Mouse (Mus musculus) brain, adult 10 weeks (tissue): Measurements from ENCODE around the gene Cyp4a29. TPM values are rescaled to one million over a fixed set of nuclear protein-coding genes. Genes with fewer than 3 reads are reported as not detected.

Experiments
- polyA plus RNA-seq: library from polyadenylated mRNA; stranded (reverse); fragments of 350-450 nt; fragmentation: Illumina TruSeq; extraction: RNeasy Lipid Tissue Mini Kit (QIAGEN cat#74804); gene quantifications from one replicate; pipeline ENCODE4 v1.2.3, GENCODE M21; 2015; ENCODE audit warnings: low read depth, low replicate concordance

The Cyp4a29 gene
- not detected for polyA plus RNA-seq

DNA sequence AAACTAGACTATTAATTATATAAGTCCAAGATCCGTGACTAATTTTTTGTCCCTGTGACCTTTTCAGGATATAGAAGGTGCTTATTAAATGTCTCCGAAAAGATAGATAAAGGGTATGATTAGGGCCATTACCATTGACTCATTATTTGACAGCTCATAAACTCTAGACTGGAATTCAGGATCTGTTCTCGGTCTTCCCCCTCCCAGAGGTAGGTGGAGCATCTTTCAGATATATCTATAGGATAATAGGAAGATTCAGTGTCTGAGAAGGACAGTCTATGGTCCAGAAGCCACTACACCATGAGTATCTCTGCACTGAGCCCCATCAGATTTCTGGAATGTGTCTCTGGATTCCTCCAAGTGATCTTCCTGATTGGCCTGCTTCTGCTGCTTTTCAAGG, at the start of gene Cyp4a29:
Cyp4a29 (plus strand) TSS at position 301 of the 400 bp plus-strand sequence.

DNA sequence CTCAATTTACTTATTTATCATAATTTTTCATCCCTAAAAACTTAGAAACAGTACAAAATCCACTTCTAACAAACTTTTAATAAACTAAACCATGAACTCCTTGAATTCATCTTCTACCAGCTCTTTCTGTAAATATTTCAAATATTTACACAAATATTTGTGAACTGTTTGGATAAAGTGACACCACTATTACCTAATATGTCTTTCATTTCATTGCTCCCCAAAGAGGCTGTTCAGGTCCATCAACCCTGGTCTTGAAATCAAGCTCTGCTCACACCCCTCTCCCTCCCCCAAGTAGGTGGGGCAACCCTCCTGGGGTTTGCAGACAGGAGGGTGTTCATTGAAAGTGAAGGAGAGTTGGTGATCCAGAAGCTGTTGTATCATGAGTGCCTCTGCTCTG, 56.9 kb downstream of the Cyp4a29 start, which contains the start of gene Cyp4a12a:
Cyp4a12a (plus strand) TSS at position 301 of the 400 bp plus-strand sequence.

Other genes starting within 250 kb of the Cyp4a29 start
- gene Stil, start 241.9 kb upstream of the Cyp4a29 start, polyA plus RNA-seq: 0.34 TPM
- gene Tal1, start 185.7 kb upstream of the Cyp4a29 start, polyA plus RNA-seq: 3.0 TPM
- gene Pdzk1ip1, start 153.4 kb upstream of the Cyp4a29 start, polyA plus RNA-seq: 0.83 TPM
- 10.1 TPM for gene Cyp4x1, start 107.8 kb upstream of the Cyp4a29 start, polyA plus RNA-seq
- gene Cyp4a12a, start 57.0 kb downstream of the Cyp4a29 start, polyA plus RNA-seq: not detected
- not detected for gene Cyp4a12b, start 169.5 kb downstream of the Cyp4a29 start, polyA plus RNA-seq
- not detected for gene Cyp4a30b, start 210.5 kb downstream of the Cyp4a29 start, polyA plus RNA-seq